Mouse (Mus musculus): ENCODE measurements around the gene Ap2a1.

The Ap2a1 gene

GRCm38 (mm10) chr7:44952611-44953306 is 23.5 kb upstream of the Ap2a1 start:
- DNase-seq: peak; percentile 97

GRCm38 (mm10) chr7:44951960-44952359 is 22.7 kb upstream of the Ap2a1 start:
- peak; percentile 81 to 88 for DNase-seq

GRCm38 (mm10) chr7:44949922-44950321 is 20.6 kb upstream of the Ap2a1 start:
- DNase-seq: no peak

GRCm38 (mm10) chr7:44942904-44943303 is 13.6 kb upstream of the Ap2a1 start, which contains the start of gene Tsks:
TSS of gene Tsks (plus strand) at chr7:44943204.
- no peak for DNase-seq

- no peak for DNase-seq
Observed at GRCm38 (mm10) chr7:44938680-44939079, 9.4 kb upstream of the Ap2a1 start.

GRCm38 (mm10) chr7:44928570-44928969 is 726 bp downstream of the Ap2a1 start:
- no peak for DNase-seq

- DNase-seq: peak; percentile 67 to 74
Observed at GRCm38 (mm10) chr7:44925468-44925867, 3.8 kb downstream of the Ap2a1 start.

- DNase-seq: no peak
Observed at GRCm38 (mm10) chr7:44922530-44922929, 6.8 kb downstream of the Ap2a1 start.

- no peak for DNase-seq
Observed at GRCm38 (mm10) chr7:44919127-44919526, 10.2 kb downstream of the Ap2a1 start.

GRCm38 (mm10) chr7:44918219-44918618 is 11.1 kb downstream of the Ap2a1 start:
- no peak for DNase-seq

GRCm38 (mm10) chr7:44916881-44917280 is 12.4 kb downstream of the Ap2a1 start:
- DNase-seq: no peak

GRCm38 (mm10) chr7:44916191-44916590 is 13.1 kb downstream of the Ap2a1 start:
- DNase-seq: no peak

GRCm38 (mm10) chr7:44915314-44915713 is 14.0 kb downstream of the Ap2a1 start:
- DNase-seq: no peak

GRCm38 (mm10) chr7:44914396-44914795 is 14.9 kb downstream of the Ap2a1 start:
- DNase-seq: no peak

- no peak for DNase-seq
Observed at GRCm38 (mm10) chr7:44908706-44909476, 20.4 kb downstream of the Ap2a1 start.

GRCm38 (mm10) chr7:44905430-44905829 is 23.9 kb downstream of the Ap2a1 start:
- DNase-seq: no peak

- peak; percentile 74 to 84 for DNase-seq
Observed at GRCm38 (mm10) chr7:44901230-44901722, 28.0 kb downstream of the Ap2a1 start.

- DNase-seq: peak in 1 of 2 experiments; percentile 38
Observed at GRCm38 (mm10) chr7:44900632-44901031, 28.7 kb downstream of the Ap2a1 start.

GRCm38 (mm10) chr7:44898607-44899006 is 30.7 kb downstream of the Ap2a1 start:
- peak; percentile 73 to 79 for DNase-seq

- no peak for DNase-seq
Observed at GRCm38 (mm10) chr7:44896499-44896898, 32.8 kb downstream of the Ap2a1 start.

GRCm38 (mm10) chr7:44895593-44896434 is 33.5 kb downstream of the Ap2a1 start, which contains the start of gene Fuz:
TSS of gene Fuz (plus strand) at chr7:44896079.
- DNase-seq: peak; percentile 93 to 96

- DNase-seq: no peak
Observed at GRCm38 (mm10) chr7:44895206-44895592, 34.1 kb downstream of the Ap2a1 start.

- no peak for DNase-seq
Observed at GRCm38 (mm10) chr7:44894175-44894574, 35.1 kb downstream of the Ap2a1 start.

Measured in kidney, postnatal 4 days (tissue).